8 mouse cellular contexts compared by ENCODE assay signal in the genomic region with DNA sequence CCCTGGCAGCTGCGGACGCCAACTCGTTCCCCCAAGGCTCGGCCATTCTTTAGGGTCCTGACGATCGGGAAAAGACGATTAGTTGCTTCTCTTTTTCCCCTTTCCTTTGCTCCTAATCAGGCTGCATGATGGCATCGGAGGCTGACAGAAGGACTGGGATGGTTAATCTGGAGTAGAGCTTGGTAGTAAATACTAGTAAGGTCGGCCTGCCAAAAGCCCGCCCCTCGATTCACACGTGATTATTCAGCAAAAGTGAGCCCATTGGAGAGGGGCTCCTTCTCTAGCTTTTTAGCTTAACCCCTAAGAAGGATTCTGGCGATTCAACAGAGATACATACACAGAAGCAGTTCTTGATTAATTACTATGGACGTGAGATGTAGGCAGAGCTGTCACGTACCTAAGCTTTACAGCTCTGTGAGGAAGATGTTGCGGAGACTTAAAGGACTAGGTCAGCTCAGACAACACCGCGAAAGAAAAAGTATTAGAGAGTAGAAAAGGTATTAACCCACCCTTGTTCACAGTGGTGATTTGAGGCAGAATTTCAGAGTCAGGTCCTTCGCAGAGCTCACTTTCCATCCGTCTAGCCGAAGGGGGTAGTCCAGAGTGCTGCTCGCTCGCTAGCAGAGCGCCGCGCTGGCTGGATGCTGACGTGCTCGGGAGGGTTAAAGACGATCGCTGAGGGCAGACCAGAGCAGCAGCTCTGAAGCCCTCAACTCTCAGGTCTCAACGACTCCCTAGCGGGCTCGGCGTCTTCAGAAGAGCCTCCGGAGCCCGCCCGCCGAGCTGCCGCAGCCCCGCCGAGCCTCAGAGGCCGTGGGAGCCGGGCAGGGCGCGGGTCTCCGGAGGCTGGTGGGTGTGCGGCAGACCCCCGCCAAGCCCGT. TPM values are rescaled to one million over a fixed set of nuclear protein-coding genes. Genes with fewer than 3 reads are reported as not detected.
DNase-seq lines count a peak whose midpoint lies in the region; ATAC-seq lines count a peak whose summit lies in the region.

No protein-coding gene starts in this region.

- no peaks in the 10 kb centered on the region for H3K9me3 ChIP-seq in limb, embryonic 15.5 days
- H3K9me3 ChIP-seq in midbrain, embryonic 16.5 days (replicated peaks; ENCODE audit: control insufficient read depth, low read length, poor library complexity, severe bottlenecking), result no peaks in the 10 kb centered on the region

- H3K27me3 ChIP-seq in limb, embryonic 15.5 days, result peaks cover 24% of the 10 kb centered on the region
- peaks cover 21% of the 10 kb centered on the region for H3K27me3 ChIP-seq in midbrain, embryonic 16.5 days (ENCODE audit: control insufficient read depth, insufficient read depth, low read depth, low read length)

- H3K4me2 ChIP-seq in limb, embryonic 15.5 days, result peak overlapping the region; percentile 95
- peak overlapping the region; percentile 79 for H3K4me2 ChIP-seq in midbrain, embryonic 16.5 days (ENCODE audit: low read length)

- peak overlapping the region; percentile 78 for H3K4me3 ChIP-seq in limb, embryonic 15.5 days
- H3K4me3 ChIP-seq in midbrain, embryonic 16.5 days (ENCODE audit: low read depth, low read length), result peak overlapping the region; percentile 54

- H3K9ac ChIP-seq in limb, embryonic 15.5 days, result peak overlapping the region; percentile 56
- peak overlapping the region; percentile 63 for H3K9ac ChIP-seq in midbrain, embryonic 16.5 days (ENCODE audit: low read depth, low read length)

- under 1% methylated on average over 49 of the region's 49 CpGs for WGBS in limb, embryonic 15.5 days
- WGBS in midbrain, embryonic 16.5 days, result under 1% methylated on average over 49 of the region's 49 CpGs

- peak; percentile 71 to 72 for DNase-seq in right cerebral cortex, postnatal 10 days (ENCODE audit: low spot score in 2 of 2)
- DNase-seq in right cerebral cortex, postnatal 36 days (ENCODE audit: low spot score in 2 of 2), result no peak
- peak; percentile 62 for DNase-seq in gastrocnemius, postnatal 25 days
- DNase-seq in spleen, postnatal 4 days (ENCODE audit: low spot score in 2 of 2), result peak; percentile 68 to 81

- peaks cover 13% of the 10 kb centered on the region; the same call in 1 of the 2 replicates for H3K4me1 ChIP-seq in limb, embryonic 15.5 days
- H3K4me1 ChIP-seq in midbrain, embryonic 16.5 days (ENCODE audit: control insufficient read depth, insufficient read depth, low read length), result peaks cover 19% of the 10 kb centered on the region

- peak; percentile 50 for ATAC-seq in common myeloid progenitor, adult 5-6 weeks (replicated peaks; ENCODE audit: low read depth, poor library complexity, severe bottlenecking)
- ATAC-seq in inflammation-experienced regulatory T-cells, adult 6 months, result peak; percentile 60
- ATAC-seq in limb, embryonic 15.5 days (ENCODE audit: insufficient number of reproducible peaks, low FRiP score, low TSS enrichment, low read depth), result peak; percentile 46; the same call in 1 of the 2 replicates
- peak; percentile 77 for ATAC-seq in midbrain, embryonic 16.5 days

- peak overlapping the region; percentile 96; the same call in 1 of the 2 replicates for H3K27ac ChIP-seq in limb, embryonic 15.5 days
- no peak overlapping the region for H3K27ac ChIP-seq in midbrain, embryonic 16.5 days (ENCODE audit: low read length)

- H3K36me3 ChIP-seq in limb, embryonic 15.5 days, result no peaks in the 10 kb centered on the region
- no peaks in the 10 kb centered on the region for H3K36me3 ChIP-seq in midbrain, embryonic 16.5 days (ENCODE audit: control insufficient read depth, insufficient read depth, low read length)

RNA-seq across cellular contexts. Expression of a gene that starts 1.6 kb away (rescaled TPM):
- total RNA-seq in common myeloid progenitor, adult 5-6 weeks (2017), result 33.9 and 36.8 TPM in 2 replicates
- 10 to 100 TPM in 1 of 2 experiments, 1 to 10 TPM in 1; 9.2 to 11.7 TPM for total RNA-seq in gastrocnemius, postnatal 25 days (2021)
- 10 to 100 TPM; 20.4 to 34.9 (median 20.9) TPM for polyA plus RNA-seq in inflammation-experienced regulatory T-cells, adult 6 months (2017; shearing (Covaris generic))
- polyA plus RNA-seq in limb, embryonic 15.5 days (2015; fragmentation: Nextera tagmentation; extraction: Ambion mirVana), result 13.6 and 14.8 TPM in 2 replicates
- 1.7 and 2.0 TPM in 2 replicates for polyA plus RNA-seq in midbrain, embryonic 16.5 days (2015; fragmentation: Nextera tagmentation; extraction: Ambion mirVana)

RNA-seq across cellular contexts. Expression of a gene that starts 11.0 kb away (rescaled TPM):
- total RNA-seq in common myeloid progenitor, adult 5-6 weeks (2017), result 59.8 and 74.9 TPM in 2 replicates
- total RNA-seq in gastrocnemius, postnatal 25 days (2021), result 10 to 100 TPM; 31.2 to 31.4 TPM
- 1 to 10 TPM; 3.1 to 5.0 (median 4.8) TPM for polyA plus RNA-seq in inflammation-experienced regulatory T-cells, adult 6 months (2017; shearing (Covaris generic))
- polyA plus RNA-seq in limb, embryonic 15.5 days (2015; fragmentation: Nextera tagmentation; extraction: Ambion mirVana), result 17.1 and 23.0 TPM in 2 replicates
- polyA plus RNA-seq in midbrain, embryonic 16.5 days (2015; fragmentation: Nextera tagmentation; extraction: Ambion mirVana), result 29.9 and 32.0 TPM in 2 replicates

Comparison
In these comparisons a context has a peak if more than half of its experiments do, and no peak if none do; other contexts are left out.
1. DNase-seq: peak in right cerebral cortex, postnatal 10 days (2 of 2), gastrocnemius, postnatal 25 days (single experiment) and spleen, postnatal 4 days (2 of 2); none in right cerebral cortex, postnatal 36 days (0 of 2).
2. Peak in every context shown above with its lines, with median percentiles within 50 percentile points of each other: ATAC-seq.